Mouse (Mus musculus) liver, adult (tissue): ENCODE data around the gene Eif4g3.

Experiments
- GATA4 ChIP-seq: IDR thresholded peaks from 2 replicates; pipeline ENCODE4 v1.6.1; 2014; ENCODE audit warnings: mild to moderate bottlenecking, low read length; ENCODE audit not compliant: insufficient replicate concordance

The Eif4g3 gene

GRCm38 (mm10) chr4:138009786-138010502 is 17.1 kb downstream of the Eif4g3 start:
- no peak for TF ChIP-seq GATA4

DNA sequence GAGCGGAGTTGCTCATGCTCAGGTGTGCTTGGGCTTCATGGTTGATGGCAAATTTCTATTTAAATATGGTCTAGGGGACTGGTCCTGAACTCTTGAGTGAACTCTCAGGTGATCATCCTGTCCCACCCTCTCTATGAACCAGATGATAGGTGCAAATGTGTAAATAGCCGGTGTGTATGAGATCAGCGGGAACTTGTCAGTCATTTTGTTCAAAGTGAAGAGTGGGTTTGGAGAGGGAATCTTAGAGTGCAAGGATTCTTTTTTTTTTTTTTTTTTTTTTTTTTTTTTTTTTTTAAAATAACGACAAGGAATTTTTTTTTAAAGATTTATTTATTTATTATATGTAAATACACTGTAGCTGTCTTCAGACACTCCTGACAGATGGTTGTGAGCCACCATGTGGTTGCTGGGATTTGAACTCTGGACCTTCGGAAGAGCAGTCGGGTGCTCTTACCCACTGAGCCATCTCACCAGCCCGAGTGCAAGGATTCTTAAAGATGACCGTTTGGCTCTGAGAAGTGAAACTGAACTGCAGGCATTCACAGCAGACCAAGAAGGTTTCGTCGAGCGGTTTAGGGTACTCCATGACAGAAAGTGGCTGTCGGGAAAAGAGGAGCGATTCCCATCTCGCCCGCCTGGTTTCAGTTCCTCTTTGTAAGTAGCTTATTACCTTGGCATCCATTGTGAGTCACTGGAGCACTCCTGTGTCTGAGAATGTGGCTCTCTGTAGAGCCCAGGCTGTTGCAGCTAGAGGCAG is 21.1 kb downstream of the Eif4g3 start:
- no peak for TF ChIP-seq GATA4

DNA sequence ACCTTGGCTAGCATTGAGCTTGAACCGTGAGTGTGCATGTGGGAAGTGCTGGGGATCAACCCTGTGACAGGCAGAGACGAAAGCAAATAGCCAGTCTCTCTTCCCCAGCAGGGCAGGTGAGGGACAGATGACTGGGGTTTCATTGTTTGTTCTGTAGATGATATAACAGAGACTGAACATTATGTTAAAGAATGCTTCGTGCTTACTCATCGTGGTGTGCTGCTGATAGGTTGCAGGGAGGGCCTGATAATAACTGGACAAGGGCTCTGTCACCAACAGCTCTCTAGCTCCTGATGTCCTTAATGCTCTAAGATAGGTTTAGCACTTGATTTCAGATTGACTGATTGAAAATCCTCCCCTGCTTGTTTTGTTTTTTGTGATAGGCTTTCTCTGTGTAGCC is 23.1 kb downstream of the Eif4g3 start:
- no peak for TF ChIP-seq GATA4

- TF ChIP-seq GATA4 = no peak
Observed at GRCm38 (mm10) chr4:138017085-138017637, 24.3 kb downstream of the Eif4g3 start.

DNA sequence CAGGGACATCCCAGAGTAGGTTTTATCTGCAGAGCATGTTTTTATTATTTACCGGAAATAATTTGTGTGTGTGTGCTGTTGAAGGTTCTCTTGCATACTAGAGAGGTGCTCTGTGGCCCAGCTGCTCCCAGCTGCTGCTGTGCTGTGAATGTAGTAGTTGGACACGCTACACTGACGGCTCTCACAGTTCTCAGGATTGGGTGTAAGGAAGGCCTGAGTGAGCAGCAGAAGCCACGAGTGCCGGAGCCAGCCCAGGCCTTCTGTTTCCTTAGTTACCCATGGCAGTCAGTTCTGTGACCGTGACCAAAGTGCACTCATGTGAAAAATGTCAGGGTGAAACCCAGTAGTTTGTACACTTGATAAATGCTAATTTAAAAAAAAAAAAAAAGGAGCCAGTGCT is 25.2 kb downstream of the Eif4g3 start:
- TF ChIP-seq GATA4 = no peak

- TF ChIP-seq GATA4 = no peak
Observed at GRCm38 (mm10) chr4:138020231-138020630, 27.4 kb downstream of the Eif4g3 start.

DNA sequence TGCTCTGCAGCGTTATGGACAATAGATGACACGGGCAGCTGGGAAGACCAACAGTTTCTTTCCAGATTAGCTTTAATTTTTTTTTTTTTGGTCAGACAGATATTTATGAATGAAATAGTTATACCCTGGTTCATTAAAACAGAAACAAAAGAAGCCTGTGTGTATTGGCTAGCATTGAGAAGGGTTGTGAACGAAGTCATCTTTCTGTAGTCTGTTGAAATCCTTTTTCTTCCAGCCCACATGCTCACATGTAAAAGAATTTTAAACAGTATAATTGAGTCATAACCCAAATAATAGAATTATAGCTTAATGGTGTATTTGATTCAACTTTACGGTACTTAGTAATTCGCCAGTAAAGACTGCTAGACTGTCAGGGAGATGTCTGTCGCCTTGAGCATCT is 28.8 kb downstream of the Eif4g3 start:
- no peak for TF ChIP-seq GATA4

- TF ChIP-seq GATA4 = no peak
Observed at GRCm38 (mm10) chr4:138022761-138023160, 29.9 kb downstream of the Eif4g3 start.

DNA sequence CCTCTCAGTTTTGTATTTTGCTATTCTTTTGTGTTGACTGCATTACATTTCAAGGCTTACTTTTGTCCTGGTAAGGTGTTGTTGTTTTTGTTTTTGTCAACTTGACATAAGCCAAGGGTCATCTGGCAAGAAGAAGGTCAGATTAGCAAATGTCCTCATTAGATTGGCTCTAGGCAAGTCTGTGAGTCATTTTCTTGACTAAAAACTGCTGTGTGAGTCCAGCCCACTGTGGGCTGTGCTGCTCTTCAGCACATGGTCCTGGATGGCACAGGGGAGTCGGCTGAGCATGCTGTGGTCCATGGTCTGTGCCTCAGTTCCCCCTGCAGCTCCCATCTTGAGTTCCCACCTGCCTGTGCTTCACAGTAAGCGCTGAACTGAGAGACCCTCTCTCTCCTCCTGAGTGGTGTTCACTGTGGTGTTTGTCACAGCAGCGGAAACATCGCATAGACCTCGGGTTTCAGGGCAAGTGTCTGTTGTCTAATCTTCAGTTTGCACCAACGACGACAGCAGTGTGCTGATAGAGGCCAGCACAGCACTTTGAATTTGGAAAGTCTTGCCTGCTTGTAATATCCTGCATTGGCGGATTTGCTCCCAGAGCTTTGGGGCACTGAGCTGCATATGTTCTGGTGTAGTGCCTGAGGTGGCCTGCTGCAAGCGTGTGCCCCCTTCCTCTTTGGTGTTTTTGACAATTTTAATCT is 30.7 kb downstream of the Eif4g3 start:
- TF ChIP-seq GATA4 = no peak

- no peak for TF ChIP-seq GATA4
Observed at GRCm38 (mm10) chr4:138029168-138029567, 36.3 kb downstream of the Eif4g3 start.

DNA sequence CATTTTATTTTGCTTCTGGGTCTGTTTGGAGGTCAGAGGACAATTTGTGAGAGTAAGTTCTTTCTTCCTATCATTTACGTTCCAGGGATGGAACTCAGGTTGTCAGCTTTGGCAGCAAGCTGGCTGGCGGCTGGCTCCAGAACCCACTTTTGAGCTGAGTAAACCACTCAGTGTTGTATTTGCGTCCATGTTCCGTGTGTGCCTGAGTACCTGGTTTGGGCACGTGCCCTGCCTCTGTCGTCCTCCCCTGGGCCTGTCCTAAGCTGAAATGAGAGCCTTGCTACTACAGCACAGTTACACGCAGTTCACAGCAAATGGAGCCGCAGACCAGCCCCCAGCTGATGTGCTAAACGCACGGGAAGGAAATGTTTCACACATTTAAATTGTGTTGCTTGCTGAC is 39.0 kb downstream of the Eif4g3 start:
- no peak for TF ChIP-seq GATA4

DNA sequence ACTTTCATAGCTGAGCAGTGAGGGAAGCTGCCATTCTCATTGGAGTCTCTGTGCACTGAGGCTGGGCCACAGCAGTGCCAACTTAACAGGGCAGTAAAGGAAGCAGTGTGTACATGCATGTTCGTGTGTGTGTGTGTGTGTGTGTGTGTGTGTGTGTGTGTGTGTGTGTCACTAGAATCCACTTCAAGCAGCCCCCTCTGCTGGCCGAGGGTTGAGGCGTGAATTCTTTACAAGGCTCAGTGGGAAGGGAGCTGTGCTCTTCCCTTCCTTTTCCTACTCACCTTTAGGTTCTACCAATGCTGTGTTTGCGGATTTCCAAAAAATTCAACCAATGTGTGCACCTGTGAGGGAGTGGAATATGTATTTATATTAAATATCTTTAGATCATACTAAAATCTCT is 41.0 kb downstream of the Eif4g3 start:
- TF ChIP-seq GATA4 = no peak

- no peak for TF ChIP-seq GATA4
Observed at GRCm38 (mm10) chr4:138035435-138036120, 42.8 kb downstream of the Eif4g3 start.

- no peak for TF ChIP-seq GATA4
Observed at GRCm38 (mm10) chr4:138037110-138037509, 44.3 kb downstream of the Eif4g3 start.

GRCm38 (mm10) chr4:138037896-138038295 is 45.1 kb downstream of the Eif4g3 start:
- TF ChIP-seq GATA4 = no peak

DNA sequence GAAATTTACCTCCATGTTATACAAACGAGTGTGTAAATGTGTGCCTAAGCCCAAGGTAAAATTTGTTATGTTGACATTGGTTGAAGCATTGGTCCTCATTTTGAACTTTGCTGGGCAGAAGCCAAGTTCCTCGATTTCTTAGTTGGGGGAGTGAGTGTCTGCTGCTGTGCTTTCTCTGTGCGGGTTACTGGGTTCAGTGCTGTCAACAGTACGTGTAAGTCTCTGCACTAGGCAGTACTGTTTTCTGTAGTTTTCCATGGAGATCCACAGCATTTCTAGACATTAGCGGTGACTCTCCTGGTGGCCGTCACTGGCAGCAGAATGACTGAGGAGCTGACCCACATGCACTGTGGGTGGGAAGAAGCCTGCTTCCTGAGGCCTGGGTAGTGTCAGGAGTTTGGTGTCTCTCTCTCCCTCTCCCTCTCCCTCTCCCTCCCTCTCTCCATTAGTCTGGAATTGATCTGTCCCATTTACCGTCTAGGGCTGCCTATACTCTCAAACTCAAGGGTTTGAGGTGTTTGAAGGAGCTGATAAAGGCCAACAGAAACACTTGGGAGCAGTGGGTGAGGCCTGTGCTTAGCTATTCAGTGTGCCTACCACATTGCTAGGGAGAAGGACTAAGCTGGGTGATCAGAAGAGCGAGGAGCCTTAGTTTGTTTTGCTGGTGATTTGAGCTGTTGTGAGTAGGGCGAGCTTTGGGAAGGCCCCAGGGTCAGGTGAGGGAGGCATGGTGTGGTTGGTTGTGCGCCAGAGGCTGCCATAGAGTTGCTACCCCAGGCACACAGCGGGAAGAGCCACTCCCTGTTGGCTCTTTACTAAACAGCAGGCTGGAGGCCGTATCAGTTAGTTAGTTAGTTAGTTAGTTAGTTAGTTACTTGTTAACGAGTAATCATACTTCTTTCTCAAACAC is 45.8 kb downstream of the Eif4g3 start:
- no peak for TF ChIP-seq GATA4
